Mouse (Mus musculus) layer of hippocampus, postnatal 25 days (tissue): ENCODE results near the gene Synrg. TPM values are rescaled to one million over a fixed set of nuclear protein-coding genes. Genes with fewer than 3 reads are reported as not detected.

Source experiments
- DNase-seq, 2 experiments: peaks; one replicate each; pipeline ENCODE4 v3.0.0; 2022; ENCODE audit warnings: mixed read lengths in 2 of 2, low spot score in 1 of 2; ENCODE audit errors: extremely low spot score in 1 of 2
- total RNA-seq, 2 experiments: library from RNA; stranded (reverse); gene quantifications; 2 replicates each; pipeline ENCODE4 v1.2.3; 2021

Synrg gene
- total RNA-seq, 2 experiments from 2014 or later: 63.8 to 65.3 TPM

DNA sequence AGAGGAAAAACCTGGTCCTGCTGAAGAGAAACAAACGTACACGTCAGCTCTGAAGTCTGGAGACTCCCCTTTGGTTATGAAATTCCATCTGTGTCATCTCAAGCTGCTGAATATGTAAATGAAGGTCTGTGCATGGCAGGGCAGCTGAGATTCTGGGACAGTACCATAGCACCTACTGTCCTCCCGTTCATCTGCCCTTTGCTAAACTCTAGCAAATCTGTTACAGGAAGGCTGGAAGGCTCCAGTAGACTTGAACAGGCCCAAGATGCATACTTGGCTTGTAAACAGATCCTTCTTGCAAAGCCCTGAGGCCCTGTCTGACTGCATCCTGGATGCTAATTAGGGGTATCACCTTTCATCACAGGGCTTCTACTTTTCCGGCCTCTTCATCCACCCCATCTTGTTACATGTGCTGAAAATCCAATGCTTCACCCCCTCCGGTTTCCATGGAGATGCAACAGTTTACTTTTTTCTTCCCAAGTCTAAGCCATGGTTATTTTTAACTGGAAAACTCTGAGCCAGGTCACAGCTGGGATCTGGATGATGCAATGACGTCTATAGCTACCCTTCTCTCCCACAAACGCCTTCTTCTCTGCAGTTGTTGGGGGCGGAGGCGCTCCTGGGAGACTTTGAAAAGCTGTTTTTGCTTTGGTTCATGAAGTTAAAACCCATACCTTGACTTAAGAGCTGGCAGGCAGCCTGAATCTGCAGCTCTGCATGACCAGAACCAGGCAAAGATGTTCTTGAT is 108.8 kb downstream of the Synrg start:
- no peak for DNase-seq

DNA sequence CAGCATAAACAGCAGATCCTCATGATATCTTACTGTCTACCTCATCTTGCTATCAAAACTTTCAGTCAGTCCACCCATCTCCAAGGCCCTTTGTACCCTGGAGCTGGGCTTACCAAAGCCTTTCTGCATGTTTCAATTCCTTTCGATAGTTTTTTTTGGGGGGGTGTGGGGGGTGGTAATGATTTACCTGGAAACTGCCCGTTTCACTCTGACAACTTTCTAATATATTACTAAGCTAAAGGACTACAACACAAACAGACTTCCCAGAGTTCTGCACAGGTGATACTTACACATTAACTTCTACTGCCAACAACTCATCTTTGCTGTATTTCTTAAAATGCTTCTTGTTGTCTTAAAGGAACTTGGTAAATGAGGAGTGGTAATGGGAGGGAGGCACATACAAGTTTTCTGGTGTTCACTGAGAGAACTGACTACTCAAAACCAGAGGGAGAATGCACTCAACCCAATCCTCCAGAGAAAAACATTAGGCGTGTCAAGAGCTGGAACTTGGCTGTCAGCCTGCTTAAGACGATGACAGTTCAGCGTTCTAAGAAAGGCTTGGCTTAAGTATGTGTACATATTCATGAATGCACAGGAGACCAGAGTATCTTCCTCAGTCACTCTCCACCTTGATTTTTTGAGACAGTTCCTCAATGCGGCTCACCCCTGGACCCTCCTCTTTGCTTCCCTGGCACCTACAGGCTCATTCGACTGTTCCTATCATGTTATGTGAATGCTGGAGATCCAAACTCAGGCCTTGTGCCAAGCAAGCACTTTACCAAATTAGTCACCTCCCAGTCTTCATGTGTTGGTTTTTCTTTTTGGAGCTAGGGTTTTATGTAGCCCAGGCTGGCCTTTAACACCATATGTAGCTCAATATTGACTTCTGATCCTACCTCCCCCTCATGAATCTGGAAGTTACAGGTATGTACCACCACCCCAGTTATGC is 109.9 kb downstream of the Synrg start:
- DNase-seq: no peak

DNA sequence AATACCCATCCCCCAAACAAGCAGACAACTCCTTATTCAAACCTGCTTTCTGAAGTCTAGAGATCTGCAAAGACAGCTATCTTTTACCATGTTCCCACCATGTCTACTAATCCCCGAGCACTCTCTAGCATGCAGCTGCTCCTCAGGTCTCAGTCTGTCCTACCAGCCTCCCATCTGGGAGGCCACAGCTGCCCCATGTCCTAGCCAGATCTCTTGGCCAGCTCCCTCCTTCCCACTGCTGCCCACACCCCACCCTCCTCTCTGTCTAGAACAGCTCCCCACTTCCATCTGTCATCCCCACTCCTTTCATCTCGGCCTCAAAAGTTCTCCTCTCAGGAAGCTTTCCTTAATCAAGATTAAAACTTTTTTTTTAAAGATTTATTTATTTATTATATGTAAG is 112.8 kb downstream of the Synrg start:
- DNase-seq: no peak

DNA sequence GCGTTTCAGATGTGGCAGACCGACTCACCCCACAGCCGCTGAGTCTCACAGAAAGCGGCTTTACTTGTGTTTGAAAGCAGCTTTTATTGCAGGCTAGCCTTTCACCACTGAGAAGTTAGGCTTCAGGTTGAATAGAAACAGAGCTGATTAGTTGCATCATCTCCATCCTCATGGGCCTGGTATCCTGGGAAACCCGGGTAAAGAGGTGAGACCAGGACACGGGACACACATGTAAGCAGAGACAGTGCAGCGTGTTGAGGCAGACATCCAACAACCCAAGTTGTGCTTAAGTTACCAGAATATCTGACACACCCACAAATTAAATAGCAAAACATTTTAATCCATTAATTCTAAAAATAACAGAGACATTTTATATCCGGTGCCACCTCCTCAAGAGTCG is 114.4 kb downstream of the Synrg start:
- DNase-seq: no peak

DNA sequence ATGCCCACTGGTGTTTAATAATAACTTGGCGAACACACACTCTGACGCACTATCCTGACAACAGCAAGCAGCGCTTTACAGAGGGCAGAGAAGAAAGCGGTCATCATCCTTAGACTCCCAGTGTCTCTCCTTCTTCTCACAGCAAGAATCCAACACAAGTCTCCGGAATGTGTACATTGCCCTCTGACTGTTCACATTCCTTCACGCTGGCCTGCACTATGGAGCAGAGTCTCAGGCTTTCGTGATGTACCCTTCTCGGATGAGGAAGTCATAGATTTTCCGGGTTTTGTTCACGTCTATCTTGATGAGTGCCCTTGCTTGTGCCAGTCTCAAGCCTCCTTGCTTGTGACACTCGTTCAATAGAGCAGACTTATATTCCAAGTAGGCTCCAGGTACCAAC is 115.1 kb downstream of the Synrg start:
- no peak for DNase-seq

DNA sequence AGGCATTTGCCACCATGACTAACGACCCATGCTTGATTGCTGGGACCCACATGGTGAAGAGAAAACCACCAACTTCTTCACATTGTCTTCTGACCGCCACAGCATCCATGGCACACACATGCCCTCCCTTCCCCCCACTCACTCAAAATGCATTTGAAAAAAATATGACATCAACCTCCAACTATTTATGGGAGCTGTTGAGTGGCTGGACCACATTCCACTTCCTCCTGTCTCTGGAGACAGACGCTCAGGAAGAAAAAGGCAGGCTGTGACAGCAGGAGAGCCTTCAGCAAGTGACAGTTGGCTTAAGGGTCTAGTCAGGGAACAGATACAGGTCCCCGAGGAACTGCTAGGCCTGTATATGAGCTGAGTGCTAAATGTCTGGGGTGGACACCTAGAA is 115.7 kb downstream of the Synrg start:
- DNase-seq: no peak

DNA sequence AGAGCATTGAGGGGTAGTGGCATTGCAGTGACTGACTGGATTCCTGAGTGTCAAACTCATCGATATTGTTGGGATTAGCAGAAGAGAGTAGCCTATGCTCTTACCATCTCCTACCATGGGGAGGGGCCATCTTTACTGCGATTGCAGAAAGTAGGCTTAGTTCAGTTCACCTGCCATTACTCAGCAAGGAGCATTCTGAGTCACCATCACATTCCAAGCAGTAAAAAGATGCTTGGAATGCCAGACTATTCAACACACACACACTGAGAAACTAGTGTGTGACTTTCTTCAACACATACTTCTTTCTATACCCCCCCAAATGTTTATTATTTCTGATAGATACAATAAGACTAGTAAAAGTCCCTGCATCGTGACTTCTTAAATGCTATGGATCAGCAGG is 116.1 kb downstream of the Synrg start:
- DNase-seq: no peak

DNA sequence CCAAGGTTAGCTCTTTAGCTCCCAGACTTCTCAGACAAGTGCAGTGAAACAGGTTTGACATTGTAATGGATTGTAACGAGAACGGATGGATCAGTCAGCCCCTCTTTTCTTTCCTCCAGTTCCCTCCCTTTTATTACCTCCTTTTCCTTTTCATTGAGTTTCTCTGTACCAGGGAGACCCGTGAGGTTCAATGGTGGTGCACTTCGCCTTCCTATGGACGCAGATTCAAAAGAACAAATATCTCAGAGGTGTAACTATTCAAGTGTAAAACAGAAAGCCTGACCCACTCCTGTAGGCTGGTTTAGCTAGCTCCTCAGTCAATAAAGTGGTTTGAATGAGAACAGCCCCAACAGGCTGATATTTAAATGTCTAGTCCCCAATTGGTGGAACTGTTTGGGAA is 117.7 kb downstream of the Synrg start:
- DNase-seq: no peak

DNA sequence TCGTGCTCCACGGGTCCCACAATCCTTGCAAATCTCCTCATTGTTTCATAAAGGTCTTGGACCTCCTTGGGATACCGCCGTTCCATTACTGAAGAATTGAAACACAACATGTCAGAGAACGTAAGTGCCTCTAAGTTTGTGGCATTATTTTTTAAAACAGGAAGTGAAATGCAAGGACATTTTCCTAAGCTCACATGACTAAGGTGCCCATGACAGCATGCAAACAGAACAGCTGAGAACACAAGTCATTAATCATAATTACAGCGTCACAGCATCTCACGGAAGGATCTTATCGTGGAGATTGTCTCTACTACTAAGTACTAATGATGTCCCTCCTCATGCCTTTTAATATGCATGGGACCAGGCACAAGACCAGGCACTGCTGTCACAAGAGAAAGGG is 126.3 kb downstream of the Synrg start:
- no peak for DNase-seq

Other genes starting within 250 kb of the Synrg start
- not detected for gene Wfdc21, start 217.5 kb upstream of the Synrg start, total RNA-seq
- gene Heatr6, start 210.7 kb upstream of the Synrg start, total RNA-seq: 10 to 100 TPM; 15.0 to 20.8 TPM
- under 1 TPM; 0.12 to 0.16 TPM for gene Hnf1b, start 114.4 kb upstream of the Synrg start, total RNA-seq
- 10 to 100 TPM; 12.8 to 13.3 TPM for gene Ddx52, start 22.4 kb upstream of the Synrg start, total RNA-seq
- gene Dusp14, start 104.8 kb downstream of the Synrg start, total RNA-seq: 10 to 100 TPM; 31.0 to 35.4 TPM
- gene Tada2a, start 165.2 kb downstream of the Synrg start, total RNA-seq: 10 to 100 TPM; 27.0 to 34.6 TPM
- 10 to 100 TPM; 68.5 to 74.3 TPM for gene Acaca, start 165.2 kb downstream of the Synrg start, total RNA-seq
- gene Gm11437, start 203.0 kb downstream of the Synrg start, total RNA-seq: not detected